Mouse (Mus musculus) natural killer cell, adult 2 months (primary cell): Measurements from ENCODE around the gene Prkca.

Experiments used
- DNase-seq, 2 experiments: peaks; one replicate each; pipeline ENCODE4 v3.0.0; 2022; ENCODE audit warnings: low spot score in 2 of 2

Prkca gene

GRCm38 (mm10) chr11:108343789-108344462 is at the start of gene Prkca:
Gene Prkca, minus strand, starts transcription at chr11:108343928.
- peak; percentile 84 to 88 for DNase-seq

GRCm38 (mm10) chr11:108385666-108386024 is 41.9 kb upstream of the Prkca start:
- DNase-seq, result no peak

GRCm38 (mm10) chr11:108384920-108385665 is 41.4 kb upstream of the Prkca start:
- DNase-seq, result no peak

GRCm38 (mm10) chr11:108382664-108383063 is 38.9 kb upstream of the Prkca start:
- DNase-seq, result no peak

GRCm38 (mm10) chr11:108378363-108378751 is 34.6 kb upstream of the Prkca start:
- no peak for DNase-seq

GRCm38 (mm10) chr11:108377680-108378362 is 34.1 kb upstream of the Prkca start:
- DNase-seq, result peak; percentile 46 to 69

- DNase-seq, result no peak
These were observed 33.1 kb upstream of the Prkca start for GRCm38 (mm10) chr11:108376815-108377214.

- no peak for DNase-seq
These were observed 23.3 kb upstream of the Prkca start for GRCm38 (mm10) chr11:108367046-108367445.

GRCm38 (mm10) chr11:108365600-108365999 is 21.9 kb upstream of the Prkca start:
- no peak for DNase-seq

GRCm38 (mm10) chr11:108364945-108365589 is 21.3 kb upstream of the Prkca start:
- DNase-seq, result no peak

GRCm38 (mm10) chr11:108363991-108364390 is 20.3 kb upstream of the Prkca start:
- DNase-seq, result no peak

- no peak for DNase-seq
These were observed 19.2 kb upstream of the Prkca start for GRCm38 (mm10) chr11:108362965-108363364.

GRCm38 (mm10) chr11:108360983-108361382 is 17.3 kb upstream of the Prkca start:
- no peak for DNase-seq

GRCm38 (mm10) chr11:108358911-108359310 is 15.2 kb upstream of the Prkca start:
- no peak for DNase-seq

GRCm38 (mm10) chr11:108356020-108356419 is 12.3 kb upstream of the Prkca start:
- no peak for DNase-seq

- DNase-seq, result no peak
These were observed 9.2 kb upstream of the Prkca start for GRCm38 (mm10) chr11:108352842-108353388.

- no peak for DNase-seq
These were observed 7.1 kb upstream of the Prkca start for GRCm38 (mm10) chr11:108350799-108351198.

GRCm38 (mm10) chr11:108345321-108345720 is 1.6 kb upstream of the Prkca start:
- DNase-seq, result no peak

GRCm38 (mm10) chr11:108344759-108345158 is 1.0 kb upstream of the Prkca start:
- no peak for DNase-seq

GRCm38 (mm10) chr11:108342781-108343768 is 653 bp downstream of the Prkca start, which contains the start of gene Apoh:
Gene Apoh, plus strand, starts transcription at chr11:108343354.
- DNase-seq, result peak in 1 of 2 experiments; percentile 27

- no peak for DNase-seq
These were observed 1.9 kb downstream of the Prkca start for GRCm38 (mm10) chr11:108341783-108342182.
